Mouse (Mus musculus): ENCODE measurements around the gene Omg. TPM values are rescaled to one million over a fixed set of nuclear protein-coding genes. Genes with fewer than 3 reads are reported as not detected.

Omg gene
- polyA plus RNA-seq, 1 experiment from 2014 or later: 0.42 TPM

DNA sequence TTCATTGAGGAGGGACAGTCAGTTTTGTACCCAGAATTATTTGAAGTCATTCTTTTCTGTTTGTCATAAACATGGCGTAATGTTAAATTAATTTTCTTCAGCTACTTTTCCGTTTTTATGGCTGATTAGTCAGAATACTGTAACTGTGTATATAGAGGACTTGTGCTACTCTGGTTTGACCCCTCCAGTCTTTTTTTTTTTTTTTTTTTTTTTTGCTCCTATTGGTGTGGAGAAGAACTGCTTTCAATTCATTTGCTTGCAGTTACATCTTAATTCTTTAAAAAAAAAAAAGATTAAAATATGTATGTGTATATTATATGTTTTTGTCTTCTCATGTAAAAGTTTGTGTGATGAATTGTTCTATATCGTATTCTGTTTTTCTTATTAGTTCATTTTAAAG is 8.1 kb upstream of the Omg start:
- H3K9me3 ChIP-seq (replicated peaks): no peaks in the 10 kb centered on the region
- ATAC-seq (replicated peaks; ENCODE audit: low FRiP score): no peak
- WGBS: 88% methylated on average over 3 of the region's 3 CpGs

DNA sequence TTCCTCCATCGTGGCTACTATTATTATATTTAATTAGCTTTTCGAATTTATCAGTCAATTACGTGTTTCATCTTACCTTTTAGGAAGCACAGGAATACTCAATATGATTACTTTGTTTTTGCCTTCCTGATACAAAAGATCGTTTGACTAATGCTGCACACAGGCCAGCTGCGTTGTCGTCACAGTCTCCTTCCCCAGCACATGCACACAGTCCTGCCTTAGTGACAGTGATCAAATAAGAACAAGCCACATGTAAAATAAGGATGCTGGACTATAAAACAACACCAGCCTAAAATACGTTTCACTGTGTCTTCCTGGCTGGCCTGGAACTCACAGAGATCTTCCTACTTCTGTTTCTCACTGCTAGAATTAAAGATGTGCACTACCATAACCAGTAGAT is 622 bp upstream of the Omg start:
- Histone ChIP-seq H3K9ac (no peak overlapping the region), H3K27ac (no peak overlapping the region), H3K27me3 (no peaks in the 10 kb centered on the region), H3K4me3 (replicated peaks) (no peak overlapping the region), H3K4me1 (no peaks in the 10 kb centered on the region), H3K9me3 (replicated peaks) (no peaks in the 10 kb centered on the region), H3K4me2 (no peak overlapping the region), H3K36me3 (no peaks in the 10 kb centered on the region)
- ATAC-seq (replicated peaks; ENCODE audit: low FRiP score): no peak
- WGBS: 88% methylated on average over 7 of the region's 7 CpGs

More for the DNA sequence above, 8.1 kb upstream of the Omg start:
- H3K9ac ChIP-seq: no peak overlapping the region
- no peaks in the 10 kb centered on the region for H3K36me3 ChIP-seq
- H3K27ac ChIP-seq: no peak overlapping the region
- no peak overlapping the region for H3K4me2 ChIP-seq
- no peaks in the 10 kb centered on the region for H3K4me1 ChIP-seq
- no peaks in the 10 kb centered on the region for H3K27me3 ChIP-seq
- H3K4me3 ChIP-seq (replicated peaks): no peak overlapping the region

DNA sequence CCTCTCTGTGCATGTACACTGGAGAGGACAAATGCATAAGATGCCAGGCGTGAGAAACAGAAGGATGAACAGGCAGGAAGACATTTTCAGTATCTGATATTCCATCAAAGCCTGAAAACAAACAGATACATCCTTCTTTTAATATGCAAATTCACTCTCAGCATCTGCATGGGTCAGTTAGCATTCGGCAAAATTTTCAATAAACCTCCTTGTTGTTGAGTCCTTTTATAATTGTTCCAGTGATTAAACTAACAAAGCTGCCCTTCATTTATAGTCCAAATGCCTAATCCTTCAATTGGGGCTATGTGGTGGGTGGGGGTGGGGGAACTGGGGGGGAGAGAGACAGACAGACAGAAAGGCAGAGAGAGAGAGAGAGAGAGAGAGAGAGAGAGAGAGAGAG is 967 bp downstream of the Omg start:
- ATAC-seq (replicated peaks; ENCODE audit: low FRiP score): no peak
- H3K27ac ChIP-seq: no peak overlapping the region
- no peaks in the 10 kb centered on the region for H3K4me1 ChIP-seq

DNA sequence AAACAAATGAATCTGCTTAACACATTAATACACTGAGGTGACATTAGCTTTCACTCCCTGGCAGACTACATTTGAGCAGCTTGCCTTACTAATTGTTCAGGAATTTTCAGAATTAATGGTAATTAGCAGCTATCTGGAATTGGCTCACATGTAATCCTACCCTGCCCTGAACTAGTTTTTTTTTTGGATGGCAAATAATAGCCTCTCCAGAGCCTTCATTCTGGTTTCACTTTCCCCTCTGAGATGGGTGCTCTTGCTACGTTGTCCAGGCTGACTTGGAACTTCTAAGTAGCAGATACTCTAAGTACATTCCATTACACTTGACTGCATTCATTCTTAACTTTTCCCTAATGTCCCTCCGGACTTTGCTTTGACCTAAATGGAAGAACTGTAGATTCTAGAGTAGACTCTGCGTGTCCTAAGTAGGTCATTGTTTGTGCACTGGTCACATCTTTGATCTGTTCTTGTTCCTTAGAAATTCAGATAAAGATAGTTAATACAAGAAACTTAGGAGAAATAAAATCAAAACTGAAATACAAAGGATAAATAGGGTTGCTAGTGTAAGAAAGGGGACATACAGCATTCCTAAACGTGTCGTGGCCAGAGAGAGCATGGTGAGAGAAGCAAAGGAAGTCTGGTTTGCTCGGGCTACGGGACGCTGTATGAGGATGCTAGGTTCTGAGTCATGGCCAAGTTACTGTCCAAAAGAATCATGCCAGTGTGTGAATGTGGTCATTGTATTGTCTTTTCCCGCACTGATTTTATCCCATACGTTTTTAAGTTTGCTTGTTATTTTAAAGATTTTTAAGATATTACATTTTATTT is 8.7 kb downstream of the Omg start:
- 79% methylated on average over 10 of the region's 10 CpGs for WGBS
- no peaks in the 10 kb centered on the region for H3K27me3 ChIP-seq
- no peak for ATAC-seq (replicated peaks; ENCODE audit: low FRiP score)
- no peak overlapping the region for H3K27ac ChIP-seq
- no peaks in the 10 kb centered on the region for H3K4me1 ChIP-seq
- H3K36me3 ChIP-seq: peaks cover 16% of the 10 kb centered on the region
- no peak overlapping the region for H3K4me3 ChIP-seq (replicated peaks)
- H3K9me3 ChIP-seq (replicated peaks): no peaks in the 10 kb centered on the region
- no peak overlapping the region for H3K9ac ChIP-seq
- no peak overlapping the region for H3K4me2 ChIP-seq

More for the DNA sequence above, 967 bp downstream of the Omg start:
- Histone ChIP-seq H3K9me3 (replicated peaks) (no peaks in the 10 kb centered on the region), H3K36me3 (no peaks in the 10 kb centered on the region), H3K4me2 (no peak overlapping the region), H3K9ac (no peak overlapping the region), H3K27me3 (no peaks in the 10 kb centered on the region), H3K4me3 (replicated peaks) (no peak overlapping the region)
- 64% methylated on average over 2 of the region's 2 CpGs for WGBS

DNA sequence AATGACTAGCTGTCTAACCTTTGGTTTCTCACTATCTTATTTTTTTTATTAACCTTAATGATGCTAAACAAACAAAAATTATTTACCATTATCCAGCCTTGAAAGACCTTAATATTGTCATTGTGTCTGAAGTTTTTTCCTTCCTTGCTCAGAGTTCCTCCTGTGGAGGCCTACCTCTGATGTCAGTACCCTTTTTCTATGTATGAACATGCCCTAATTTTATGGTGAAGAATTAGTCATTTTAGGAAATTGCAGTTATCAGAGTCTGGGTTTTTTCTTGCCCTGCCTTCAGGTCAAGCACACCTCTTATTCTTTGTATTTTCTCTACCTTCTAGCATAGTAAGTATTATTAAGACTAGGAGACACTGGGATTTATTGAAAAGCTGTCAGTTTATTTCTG is 19.2 kb downstream of the Omg start:
- no peak for ATAC-seq (replicated peaks; ENCODE audit: low FRiP score)
- H3K4me3 ChIP-seq (replicated peaks): no peak overlapping the region
- no peaks in the 10 kb centered on the region for H3K4me1 ChIP-seq

DNA sequence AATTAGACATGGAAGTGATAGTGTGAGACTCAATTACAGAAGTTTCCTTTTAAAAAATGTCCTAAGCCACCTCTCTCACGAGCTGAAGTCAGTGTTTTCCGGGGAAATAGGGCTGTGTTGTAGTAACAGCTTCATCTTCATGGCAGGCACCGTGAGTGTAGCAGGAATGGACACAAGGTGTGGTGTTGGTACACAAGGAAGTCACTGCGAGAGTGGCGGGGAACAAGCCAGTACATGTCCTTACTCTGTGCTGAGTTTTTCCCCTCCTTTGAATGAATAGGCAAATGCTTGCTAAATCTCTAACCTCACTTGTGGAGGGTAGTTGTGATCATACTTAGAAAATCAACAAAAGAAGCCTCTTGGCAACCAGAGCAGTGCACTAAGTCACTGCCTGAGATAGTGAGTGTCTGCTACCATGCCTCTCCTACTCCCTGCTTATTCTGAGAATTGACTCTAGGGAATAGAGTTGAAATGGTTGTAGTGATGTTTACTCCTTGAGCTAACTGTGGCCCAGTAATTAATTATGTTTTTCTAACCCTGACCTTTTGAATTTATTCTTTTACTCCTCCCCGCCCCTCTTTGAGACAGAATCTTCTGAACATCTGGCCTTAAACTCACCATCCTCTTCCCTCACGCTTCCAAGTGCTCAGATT is 19.9 kb downstream of the Omg start:
- Histone ChIP-seq H3K27me3 (no peaks in the 10 kb centered on the region), H3K27ac (no peak overlapping the region)
- WGBS: 69% methylated on average over 7 of the region's 7 CpGs

More for the DNA sequence above, 19.2 kb downstream of the Omg start:
- H3K9me3 ChIP-seq (replicated peaks): no peaks in the 10 kb centered on the region
- H3K36me3 ChIP-seq: peaks cover 20% of the 10 kb centered on the region
- no peak overlapping the region for H3K9ac ChIP-seq
- no peak overlapping the region for H3K4me2 ChIP-seq
- no peaks in the 10 kb centered on the region for H3K27me3 ChIP-seq
- H3K27ac ChIP-seq: no peak overlapping the region

DNA sequence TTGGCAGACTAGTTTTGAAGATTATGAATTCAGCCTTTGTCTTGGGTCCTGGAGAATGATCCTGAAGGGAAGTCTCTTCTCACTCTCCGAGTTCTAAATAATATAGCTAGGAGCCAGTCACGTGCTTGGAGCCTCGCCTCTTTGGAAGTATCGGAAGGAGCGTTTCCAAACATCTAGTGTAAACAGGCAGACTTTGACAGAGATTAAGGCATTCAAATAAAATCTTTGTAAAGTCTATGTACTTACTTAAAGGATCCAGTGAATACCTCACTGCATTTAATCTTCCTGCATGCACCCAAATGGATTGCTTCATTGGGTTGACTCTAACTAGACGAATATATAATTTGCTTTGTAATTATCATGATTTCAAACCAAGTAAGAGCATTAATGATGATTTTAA is 20.5 kb downstream of the Omg start:
- Histone ChIP-seq H3K36me3 (peaks cover 29% of the 10 kb centered on the region), H3K4me2 (no peak overlapping the region), H3K4me3 (replicated peaks) (no peak overlapping the region), H3K27me3 (no peaks in the 10 kb centered on the region), H3K4me1 (no peaks in the 10 kb centered on the region), H3K27ac (no peak overlapping the region), H3K9ac (no peak overlapping the region), H3K9me3 (replicated peaks) (no peaks in the 10 kb centered on the region)
- ATAC-seq (replicated peaks; ENCODE audit: low FRiP score): no peak
- WGBS: 95% methylated on average over 6 of the region's 6 CpGs

More for the DNA sequence above, 19.9 kb downstream of the Omg start:
- Histone ChIP-seq H3K4me2 (no peak overlapping the region), H3K4me1 (no peaks in the 10 kb centered on the region), H3K4me3 (replicated peaks) (no peak overlapping the region), H3K9me3 (replicated peaks) (no peaks in the 10 kb centered on the region), H3K36me3 (peaks cover 25% of the 10 kb centered on the region), H3K9ac (no peak overlapping the region)
- no peak for ATAC-seq (replicated peaks; ENCODE audit: low FRiP score)

DNA sequence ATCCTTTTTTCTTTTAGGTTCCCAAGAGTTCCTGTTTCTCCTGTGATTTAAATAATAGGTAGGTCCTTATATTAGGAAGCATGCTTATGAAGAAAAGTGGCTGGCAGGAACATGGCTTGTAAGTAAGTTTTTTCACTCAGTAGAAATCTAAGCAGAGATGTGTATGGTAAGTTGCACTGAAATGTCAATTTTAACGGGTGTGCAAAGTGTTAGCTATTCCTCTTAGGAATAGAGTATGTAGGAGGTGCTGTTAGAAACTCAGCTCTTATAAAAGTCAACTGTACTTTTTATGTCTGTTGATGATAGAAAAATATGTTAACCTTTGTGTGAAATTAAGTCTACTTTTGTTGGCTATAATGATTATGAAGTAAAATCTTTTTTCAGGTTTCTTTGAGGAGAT is 35.8 kb downstream of the Omg start:
- H3K4me2 ChIP-seq: no peak overlapping the region
- 72% methylated on average over 1 of the region's 1 CpGs for WGBS
- ATAC-seq (replicated peaks; ENCODE audit: low FRiP score): no peak

DNA sequence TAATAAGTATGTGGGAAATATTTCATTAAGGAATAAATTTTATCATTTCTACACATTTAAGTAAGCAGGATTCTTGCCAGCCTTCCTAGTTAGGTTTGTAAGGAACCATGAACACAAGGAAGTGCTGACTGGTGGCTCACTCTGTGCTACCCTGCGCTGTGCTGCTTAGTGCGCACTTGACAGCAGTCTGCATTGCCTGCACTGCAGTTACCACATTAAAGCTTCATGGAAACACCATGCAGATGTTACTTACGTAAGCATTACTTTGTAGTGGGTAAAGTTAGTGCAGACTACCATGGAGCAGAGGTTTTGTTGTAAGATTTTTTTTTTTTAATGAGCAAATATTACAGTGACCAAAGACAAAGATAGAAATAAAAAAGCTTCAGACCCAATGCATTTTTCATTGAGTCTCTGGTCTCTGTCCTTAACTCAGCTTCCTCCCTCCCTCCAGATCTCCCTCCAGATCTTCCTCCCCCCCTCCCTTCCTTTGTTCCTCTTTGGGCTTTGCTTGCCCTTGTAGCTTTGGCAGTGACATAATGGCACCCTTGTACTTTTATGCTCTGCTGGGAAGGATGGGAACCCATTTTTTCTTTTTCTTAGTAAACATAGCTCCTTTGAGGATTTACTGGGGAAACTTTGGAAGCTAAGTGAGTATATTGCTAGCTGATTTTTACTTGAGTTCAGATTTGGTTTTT is 43.0 kb downstream of the Omg start:
- no peak overlapping the region for H3K4me3 ChIP-seq (replicated peaks)
- WGBS: 95% methylated on average over 3 of the region's 3 CpGs
- H3K27me3 ChIP-seq: no peaks in the 10 kb centered on the region
- H3K9ac ChIP-seq: no peak overlapping the region
- no peaks in the 10 kb centered on the region for H3K4me1 ChIP-seq
- no peaks in the 10 kb centered on the region for H3K9me3 ChIP-seq (replicated peaks)
- no peak overlapping the region for H3K4me2 ChIP-seq
- H3K36me3 ChIP-seq: peaks cover 64% of the 10 kb centered on the region
- no peak for ATAC-seq (replicated peaks; ENCODE audit: low FRiP score)
- no peak overlapping the region for H3K27ac ChIP-seq

More for the DNA sequence above, 35.8 kb downstream of the Omg start:
- Histone ChIP-seq H3K27me3 (no peaks in the 10 kb centered on the region), H3K36me3 (peaks cover 60% of the 10 kb centered on the region), H3K27ac (no peak overlapping the region), H3K4me1 (no peaks in the 10 kb centered on the region), H3K9me3 (replicated peaks) (no peaks in the 10 kb centered on the region), H3K4me3 (replicated peaks) (no peak overlapping the region), H3K9ac (no peak overlapping the region)

DNA sequence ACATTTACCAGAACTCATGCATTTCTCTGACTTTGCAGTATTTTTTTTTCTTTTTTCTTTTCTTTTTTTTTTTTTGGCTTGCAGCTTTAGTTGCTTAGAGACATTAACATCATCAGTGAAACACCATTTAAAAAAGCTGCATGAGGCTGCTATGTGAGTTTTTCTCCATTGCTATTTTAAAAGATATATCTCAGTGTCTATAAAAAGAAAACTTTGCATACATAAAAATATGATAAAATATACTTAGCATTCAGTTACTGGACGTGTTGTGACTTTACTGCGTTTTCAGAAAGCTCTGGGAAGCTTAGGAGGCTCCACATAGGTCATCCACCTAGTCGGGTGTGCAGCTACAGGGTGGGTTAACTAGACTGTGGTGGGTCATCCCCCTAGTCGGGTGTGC is 44.0 kb downstream of the Omg start:
- Histone ChIP-seq H3K4me2 (no peak overlapping the region), H3K9me3 (replicated peaks) (no peaks in the 10 kb centered on the region), H3K27me3 (no peaks in the 10 kb centered on the region), H3K36me3 (peaks cover 71% of the 10 kb centered on the region), H3K4me1 (no peaks in the 10 kb centered on the region), H3K27ac (no peak overlapping the region), H3K4me3 (replicated peaks) (no peak overlapping the region), H3K9ac (no peak overlapping the region)
- 87% methylated on average over 4 of the region's 4 CpGs for WGBS
- no peak for ATAC-seq (replicated peaks; ENCODE audit: low FRiP score)

DNA sequence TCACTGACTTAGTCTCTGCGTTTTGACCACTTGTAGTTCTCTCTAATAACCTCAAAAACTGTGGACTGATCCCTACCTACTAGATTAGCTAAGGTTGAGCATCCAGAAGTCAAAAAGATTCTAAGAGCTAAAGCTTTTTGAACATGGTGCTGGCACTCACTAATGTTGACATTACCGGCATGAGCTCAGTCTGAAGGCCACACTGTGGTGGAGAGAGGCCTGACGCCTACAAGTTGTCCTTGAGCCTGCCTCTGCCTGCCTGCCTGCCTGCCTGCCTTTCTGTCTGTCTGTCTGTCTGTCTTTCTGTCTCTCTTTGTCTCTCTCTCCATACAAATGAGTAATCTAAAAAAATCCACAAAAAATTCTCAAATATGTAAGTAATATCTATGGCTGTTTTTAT is 46.0 kb downstream of the Omg start:
- H3K4me3 ChIP-seq (replicated peaks): no peak overlapping the region
- WGBS: 88% methylated on average over 3 of the region's 3 CpGs
- no peak overlapping the region for H3K9ac ChIP-seq
- ATAC-seq (replicated peaks; ENCODE audit: low FRiP score): no peak
- H3K36me3 ChIP-seq: peaks cover 72% of the 10 kb centered on the region
- H3K9me3 ChIP-seq (replicated peaks): no peaks in the 10 kb centered on the region
- H3K4me2 ChIP-seq: no peak overlapping the region
- H3K27ac ChIP-seq: no peak overlapping the region
- no peaks in the 10 kb centered on the region for H3K27me3 ChIP-seq
- no peaks in the 10 kb centered on the region for H3K4me1 ChIP-seq

DNA sequence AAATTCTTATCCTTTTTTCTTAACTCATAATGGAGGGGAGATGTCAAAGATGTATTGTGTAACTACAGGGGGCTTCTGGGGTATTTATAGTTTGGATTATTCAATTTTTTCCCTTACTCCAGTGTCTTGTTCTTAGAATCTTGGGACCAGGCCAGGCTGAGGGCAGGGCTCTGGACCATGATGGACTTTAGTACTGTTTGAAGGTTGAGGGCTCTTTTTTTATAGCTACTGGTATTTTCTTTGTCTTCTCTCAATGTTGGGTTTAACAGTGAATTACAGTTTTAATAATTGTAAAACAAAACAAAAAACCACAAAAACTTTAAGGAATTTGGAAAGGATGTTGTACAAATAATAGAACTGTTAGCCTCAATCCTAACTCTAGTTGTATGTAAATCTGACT is 50.9 kb downstream of the Omg start:
- Histone ChIP-seq H3K9me3 (replicated peaks) (no peaks in the 10 kb centered on the region), H3K27me3 (no peaks in the 10 kb centered on the region), H3K9ac (no peak overlapping the region), H3K4me3 (replicated peaks) (no peak overlapping the region), H3K4me1 (no peaks in the 10 kb centered on the region), H3K27ac (peak overlapping the region; percentile 37; the same call in 1 of the 2 replicates), H3K4me2 (no peak overlapping the region), H3K36me3 (peaks cover 67% of the 10 kb centered on the region)
- ATAC-seq (replicated peaks; ENCODE audit: low FRiP score): no peak
